In genomic region chr2:92437875-92438274, GRCm38 (mm10) we compare ENCODE assay signal across 9 mouse cellular contexts. TPM values are rescaled to one million over a fixed set of nuclear protein-coding genes. Genes with fewer than 3 reads are reported as not detected.
DNase-seq lines count a peak whose midpoint lies in the region; ATAC-seq lines count a peak whose summit lies in the region.
"Had no signal": no experiment of that assay in that cellular context is flagged by ENCODE, and none has a peak within 500 bp of the region (broad histone marks: within the 10 kb centered on the region; RNA-seq: fewer than 3 reads in every experiment).

No protein-coding gene starts in this region.

- H3K36me3 ChIP-seq in heart, embryonic 13.5 days = no peaks in the 10 kb centered on the region
- no peaks in the 10 kb centered on the region for H3K36me3 ChIP-seq in liver, embryonic 12.5 days

- WGBS in heart, embryonic 13.5 days = under 1% methylated on average over 5 of the region's 5 CpGs
- WGBS in liver, embryonic 12.5 days (ENCODE audit: insufficient replicate concordance) = 1% methylated on average over 5 of the region's 5 CpGs

- peaks cover 22% of the 10 kb centered on the region for H3K27me3 ChIP-seq in heart, embryonic 13.5 days (replicated peaks)
- peaks cover 14% of the 10 kb centered on the region; the same call in 1 of the 2 replicates for H3K27me3 ChIP-seq in liver, embryonic 12.5 days (replicated peaks)

- peak overlapping the region; percentile 24; the same call in 1 of the 2 replicates for H3K4me3 ChIP-seq in heart, embryonic 13.5 days
- 0 out of 2 replicates have a peak overlapping the region, but pooled peaks have one; percentile 5 for H3K4me3 ChIP-seq in liver, embryonic 12.5 days

- peak; percentile 71 for DNase-seq in CD8-positive naive resting alpha-beta T cell, adult 2 months (ENCODE audit: low read depth in 2 of 2, low spot score in 2 of 2)
- DNase-seq in adrenal gland, postnatal 4 days (ENCODE audit: low spot score in 2 of 2) = peak; percentile 36 to 51
- peak; percentile 88 for DNase-seq in kidney, postnatal 10 days
- peak; percentile 89 for DNase-seq in naive thymus-derived CD4-positive, alpha-beta T cell, adult 2 months (ENCODE audit: low read depth)
- peak; percentile 87 for DNase-seq in telencephalon, adult 2 months (ENCODE audit: low read depth, low spot score)

- no peak overlapping the region for H3K9ac ChIP-seq in heart, embryonic 13.5 days
- no peak overlapping the region for H3K9ac ChIP-seq in liver, embryonic 12.5 days

- H3K9me3 ChIP-seq in heart, embryonic 13.5 days = no peaks in the 10 kb centered on the region
- no peaks in the 10 kb centered on the region for H3K9me3 ChIP-seq in liver, embryonic 12.5 days (replicated peaks)

- peak overlapping the region; percentile 58 for H3K4me2 ChIP-seq in heart, embryonic 13.5 days
- peak overlapping the region; percentile 51 for H3K4me2 ChIP-seq in liver, embryonic 12.5 days

- peaks cover 26% of the 10 kb centered on the region for H3K4me1 ChIP-seq in heart, embryonic 13.5 days
- H3K4me1 ChIP-seq in liver, embryonic 12.5 days = peaks cover 50% of the 10 kb centered on the region

- no peak overlapping the region for H3K27ac ChIP-seq in heart, embryonic 13.5 days (replicated peaks)
- peak overlapping the region; percentile 41 for H3K27ac ChIP-seq in liver, embryonic 12.5 days
- H3K27ac ChIP-seq: macrophage had no signal

- peak; percentile 32; the same call in 1 of the 2 replicates for ATAC-seq in erythroblast, adult 5-6 weeks (replicated peaks; ENCODE audit: low FRiP score, poor library complexity, severe bottlenecking)
- no peak for ATAC-seq in heart, embryonic 13.5 days (ENCODE audit: extremely low read depth, insufficient number of reproducible peaks, low FRiP score, low TSS enrichment)
- ATAC-seq in liver, embryonic 12.5 days = no peak

RNA-seq across cellular contexts. Expression of gene Cry2, which starts 4.0 kb away (rescaled TPM):
- total RNA-seq in adrenal gland, postnatal 4 days (2021) = 10 to 100 TPM; 58.6 to 65.8 TPM
- 0.19 and 0.63 TPM in 2 replicates for total RNA-seq in erythroblast, adult 5-6 weeks (2015; ENCODE audit: low replicate concordance)
- total RNA-seq in erythroblast, adult 5-6 weeks (2017; ENCODE audit: low replicate concordance) = 1.3 and 1.5 TPM in 2 replicates
- 18.6 and 19.0 TPM in 2 replicates for polyA plus RNA-seq in heart, embryonic 13.5 days (2015; fragmentation: Nextera tagmentation; extraction: Ambion mirVana)
- 14.1 and 14.5 TPM in 2 replicates for polyA plus RNA-seq in liver, embryonic 12.5 days (2016; fragmentation: Nextera tagmentation; extraction: Ambion mirVana)

RNA-seq across cellular contexts. Expression of gene Slc35c1, which starts 22.5 kb away (rescaled TPM):
- 10 to 100 TPM; 22.7 to 23.7 TPM for total RNA-seq in adrenal gland, postnatal 4 days (2021)
- total RNA-seq in erythroblast, adult 5-6 weeks (2015; ENCODE audit: low replicate concordance) = 16.5 and 18.3 TPM in 2 replicates
- total RNA-seq in erythroblast, adult 5-6 weeks (2017; ENCODE audit: low replicate concordance) = 3.1 and 7.1 TPM in 2 replicates
- 7.7 and 8.9 TPM in 2 replicates for polyA plus RNA-seq in heart, embryonic 13.5 days (2015; fragmentation: Nextera tagmentation; extraction: Ambion mirVana)
- 15.3 and 15.5 TPM in 2 replicates for polyA plus RNA-seq in liver, embryonic 12.5 days (2016; fragmentation: Nextera tagmentation; extraction: Ambion mirVana)

RNA-seq across cellular contexts. Expression of gene Mapk8ip1, which starts 36.8 kb away (rescaled TPM):
- 10 to 100 TPM; 48.9 to 52.3 TPM for total RNA-seq in adrenal gland, postnatal 4 days (2021)
- not detected in 2 replicates for total RNA-seq in erythroblast, adult 5-6 weeks (2015; ENCODE audit: low replicate concordance)
- total RNA-seq in erythroblast, adult 5-6 weeks (2017; ENCODE audit: low replicate concordance) = not detected in 2 replicates
- polyA plus RNA-seq in heart, embryonic 13.5 days (2015; fragmentation: Nextera tagmentation; extraction: Ambion mirVana) = 6.5 and 7.5 TPM in 2 replicates
- 4.6 and 4.7 TPM in 2 replicates for polyA plus RNA-seq in liver, embryonic 12.5 days (2016; fragmentation: Nextera tagmentation; extraction: Ambion mirVana)

RNA-seq across cellular contexts. Expression of gene 1700029I15Rik, which starts 55.5 kb away (rescaled TPM):
- 10 to 100 TPM; 13.8 to 13.9 TPM for total RNA-seq in adrenal gland, postnatal 4 days (2021)
- not detected in 2 replicates for total RNA-seq in erythroblast, adult 5-6 weeks (2015; ENCODE audit: low replicate concordance)
- 0.70 and 4.0 TPM in 2 replicates for total RNA-seq in erythroblast, adult 5-6 weeks (2017; ENCODE audit: low replicate concordance)
- 0.62 and 1.2 TPM in 2 replicates for polyA plus RNA-seq in heart, embryonic 13.5 days (2015; fragmentation: Nextera tagmentation; extraction: Ambion mirVana)
- polyA plus RNA-seq in liver, embryonic 12.5 days (2016; fragmentation: Nextera tagmentation; extraction: Ambion mirVana) = 1.1 and 1.4 TPM in 2 replicates

Comparison
In these comparisons a context has a peak if more than half of its experiments do, and no peak if none do; other contexts are left out.
1. RNA of gene Cry2, which starts 4.0 kb away (total RNA-seq): 58.6 to 65.8 TPM in adrenal gland, postnatal 4 days; 0.19 to 1.5 TPM in erythroblast, adult 5-6 weeks; every median in the first group is over 10 times any median in the second.
2. RNA of gene Mapk8ip1, which starts 36.8 kb away (total RNA-seq): 48.9 to 52.3 TPM in adrenal gland, postnatal 4 days; not detected in erythroblast, adult 5-6 weeks; every median in the first group is over 10 times any median in the second.
3. Peak in every context shown above with its lines, with median percentiles within 50 percentile points of each other: DNase-seq.